Mouse (Mus musculus) hindbrain, embryonic 15.5 days (tissue): ENCODE results near the gene Rbm19. TPM values are rescaled to one million over a fixed set of nuclear protein-coding genes. Genes with fewer than 3 reads are reported as not detected.

Experiments
- ATAC-seq: fragments of 200-750 bp; cut with Nextera tagmentation; 2 replicates; pipeline ENCODE4 v1.8.0; 2017; ENCODE audit warnings: low read depth, moderate number of reproducible peaks, moderate TSS enrichment; ENCODE audit not compliant: low FRiP score
- H3K27ac ChIP-seq: fragments of 300-500 bp; sonication (generic); replicated peaks from 2 replicates; pipeline ENCODE4 v1.5.1; 2015; ENCODE audit warnings: mild to moderate bottlenecking, inconsistent platforms
- H3K27me3 ChIP-seq: fragments of 300-500 bp; sonication (generic); 2 replicates; pipeline ENCODE4 v1.6.1; 2015; ENCODE audit warnings: control low read depth, inconsistent platforms
- H3K36me3 ChIP-seq: fragments of 300-500 bp; sonication (generic); 2 replicates; pipeline ENCODE4 v1.6.1; 2015; ENCODE audit warnings: control low read depth, inconsistent platforms
- H3K4me1 ChIP-seq: fragments of 300-500 bp; sonication (generic); replicated peaks from 2 replicates; pipeline ENCODE4 v1.6.1; 2015; ENCODE audit warnings: control low read depth, inconsistent platforms
- H3K4me2 ChIP-seq: fragments of 300-500 bp; sonication (generic); 2 replicates; pipeline ENCODE4 v1.6.1; 2015; ENCODE audit warnings: moderate library complexity, mild to moderate bottlenecking, inconsistent platforms
- H3K4me3 ChIP-seq: fragments of 300-500 bp; sonication (generic); 2 replicates; pipeline ENCODE4 v1.5.1; 2015; ENCODE audit warnings: mild to moderate bottlenecking, inconsistent platforms
- H3K9ac ChIP-seq: fragments of 300-500 bp; sonication (generic); 2 replicates; pipeline ENCODE4 v1.6.1; 2015; ENCODE audit warnings: inconsistent platforms
- H3K9me3 ChIP-seq: fragments of 300-500 bp; sonication (generic); 2 replicates; pipeline ENCODE4 v1.6.1; 2016; ENCODE audit warnings: control low read depth, inconsistent platforms
- WGBS: fragments of 180-500 bp; shearing (Covaris S2); methylation state at CpG from one replicate; pipeline ENCODE4 v1.1.7; 2015; 5-methylcytosine and 5-hydroxymethylcytosine counted together
- polyA plus RNA-seq: library from polyadenylated mRNA; unstranded; fragments of >200 nt; fragmentation: Nextera tagmentation; extraction: Ambion mirVana; gene quantifications from 2 replicates; pipeline ENCODE4 v1.2.1, GENCODE M21; 2015

Rbm19 gene
- polyA plus RNA-seq, 1 experiment from 2014 or later, result 19.2 TPM

DNA sequence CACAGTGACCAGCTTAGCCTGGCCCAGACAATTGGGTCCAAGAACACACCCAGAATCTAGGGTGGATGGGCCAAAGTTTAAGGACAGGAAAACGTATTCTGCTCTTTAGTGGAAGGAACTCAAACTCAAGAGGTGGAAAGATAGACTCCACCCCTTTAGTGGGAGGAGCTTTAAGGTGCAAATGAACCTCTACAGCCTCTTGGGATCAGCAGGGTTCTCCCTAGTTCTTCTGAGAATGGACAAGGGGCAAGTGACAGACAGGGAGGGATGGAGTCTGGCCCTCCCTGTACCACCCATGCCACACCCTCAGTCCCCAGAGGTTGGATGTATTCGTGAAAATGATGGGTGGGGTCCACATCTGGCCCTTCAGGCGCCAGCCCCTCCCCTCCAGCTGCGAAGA lies 105.0 kb downstream of the Rbm19 start:
- WGBS, result 22% methylated on average over 4 of the region's 4 CpGs
- no peak overlapping the region for H3K9ac ChIP-seq
- ATAC-seq, result no peak
- no peak overlapping the region for H3K27ac ChIP-seq
- H3K4me3 ChIP-seq, result no peak overlapping the region
- peaks cover 19% of the 10 kb centered on the region for H3K4me1 ChIP-seq
- H3K27me3 ChIP-seq, result no peaks in the 10 kb centered on the region
- no peaks in the 10 kb centered on the region for H3K36me3 ChIP-seq
- H3K4me2 ChIP-seq, result no peak overlapping the region
- no peaks in the 10 kb centered on the region for H3K9me3 ChIP-seq

DNA sequence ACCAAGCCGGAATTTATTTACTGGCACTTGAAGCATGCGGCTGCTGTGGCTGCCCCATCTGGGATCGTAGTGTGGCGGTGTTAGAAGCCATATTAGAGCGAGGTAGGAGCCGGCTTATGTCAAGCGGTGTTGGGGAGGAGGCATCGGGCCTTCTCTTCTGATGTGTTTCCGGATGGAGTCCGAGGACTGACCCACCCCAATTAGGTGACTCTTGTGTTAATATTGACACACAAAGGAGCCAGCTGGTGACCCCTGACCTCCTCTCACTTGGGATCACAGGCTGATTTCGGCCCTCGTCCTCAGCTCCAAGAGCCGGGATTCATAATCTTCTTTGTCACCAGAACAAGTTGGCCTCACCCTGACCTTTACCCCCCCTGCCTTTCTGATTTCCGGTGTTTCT lies 109.1 kb downstream of the Rbm19 start:
- H3K4me2 ChIP-seq, result no peak overlapping the region
- H3K4me1 ChIP-seq, result peaks cover 18% of the 10 kb centered on the region
- H3K4me3 ChIP-seq, result no peak overlapping the region
- 18% methylated on average over 14 of the region's 14 CpGs for WGBS
- H3K36me3 ChIP-seq, result no peaks in the 10 kb centered on the region
- H3K27ac ChIP-seq, result no peak overlapping the region
- ATAC-seq, result no peak
- H3K9ac ChIP-seq, result no peak overlapping the region
- H3K27me3 ChIP-seq, result no peaks in the 10 kb centered on the region
- H3K9me3 ChIP-seq, result no peaks in the 10 kb centered on the region

DNA sequence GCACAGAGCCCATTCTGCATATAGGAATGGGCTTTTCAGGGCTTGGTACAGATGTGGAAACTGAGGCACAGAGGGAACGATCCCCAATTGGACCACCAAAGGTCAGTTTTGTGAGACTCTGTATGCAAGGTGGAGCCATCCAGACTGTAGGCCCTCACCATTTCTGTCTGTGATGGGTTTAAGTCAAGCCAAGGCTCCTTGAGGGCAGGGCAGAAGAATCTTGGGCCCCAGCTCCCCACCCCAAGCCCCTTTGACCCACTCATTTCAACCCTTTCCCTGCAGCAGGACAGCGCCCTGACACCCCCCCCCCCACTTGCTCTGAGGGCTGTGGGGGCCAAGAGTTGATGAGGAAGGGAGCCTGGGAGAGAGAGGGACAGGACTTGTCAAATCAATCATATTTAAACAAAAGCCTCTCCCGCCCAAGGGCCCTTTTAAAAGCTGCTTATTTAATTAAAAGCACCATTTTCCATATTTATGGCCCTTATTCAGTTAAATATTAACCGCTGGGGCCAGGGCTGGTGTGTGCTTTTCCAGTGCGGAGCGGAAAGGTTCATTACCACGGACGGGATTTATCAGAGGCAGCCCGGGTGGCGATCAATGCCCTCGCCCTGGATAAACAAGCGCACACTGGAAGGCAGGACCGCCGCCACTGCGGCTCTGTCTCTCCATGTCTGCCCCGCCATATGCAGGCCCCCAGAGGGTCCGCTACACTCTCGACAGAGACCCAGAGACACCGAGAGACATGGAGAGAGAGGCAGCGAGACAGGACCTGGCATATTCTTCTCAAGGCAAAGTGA lies 112.5 kb downstream of the Rbm19 start:
- Histone ChIP-seq H3K9me3 (no peaks in the 10 kb centered on the region), H3K9ac (no peak overlapping the region), H3K4me1 (peaks cover 40% of the 10 kb centered on the region), H3K4me2 (no peak overlapping the region), H3K27ac (no peak overlapping the region), H3K36me3 (no peaks in the 10 kb centered on the region), H3K4me3 (no peak overlapping the region), H3K27me3 (no peaks in the 10 kb centered on the region)
- 29% methylated on average over 20 of the region's 20 CpGs for WGBS
- ATAC-seq, result no peak

DNA sequence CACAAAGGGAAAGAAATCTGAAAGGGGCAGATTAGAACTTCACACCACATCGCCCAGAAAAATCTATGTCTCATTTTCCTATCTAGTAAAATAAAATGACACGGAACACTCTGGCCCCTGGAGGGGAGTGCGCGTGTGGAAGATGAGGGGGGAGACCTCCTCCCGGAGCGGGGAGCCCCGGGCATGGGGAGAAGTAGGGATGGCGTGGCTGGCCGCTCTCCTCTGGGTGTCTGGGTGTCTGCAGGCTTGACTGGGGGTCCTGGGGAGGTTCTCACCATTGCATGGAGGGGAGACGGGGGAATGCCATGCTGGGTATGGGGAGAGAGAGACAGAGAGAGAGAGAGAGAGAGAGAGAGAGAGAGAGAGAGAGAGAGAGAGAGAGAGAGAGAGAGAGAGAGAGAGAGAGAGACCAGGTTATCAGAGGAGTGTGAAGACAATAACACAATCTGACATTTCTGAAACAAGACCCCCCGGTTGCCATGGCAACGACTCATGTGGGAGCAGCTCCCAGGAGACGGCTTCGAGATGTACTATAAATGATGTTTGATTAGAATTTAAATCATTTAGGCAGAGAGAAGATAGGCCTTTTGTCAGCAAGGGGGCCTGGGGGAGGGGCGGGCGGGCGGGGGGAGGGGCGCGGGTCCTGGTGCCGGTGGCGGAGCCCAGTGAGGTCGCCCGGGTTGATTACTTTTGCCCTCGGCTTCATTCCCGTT lies 115.3 kb downstream of the Rbm19 start:
- H3K4me3 ChIP-seq, result peak overlapping the region; percentile 10; the same call in 1 of the 2 replicates
- under 1% methylated on average over 25 of the region's 25 CpGs for WGBS

DNA sequence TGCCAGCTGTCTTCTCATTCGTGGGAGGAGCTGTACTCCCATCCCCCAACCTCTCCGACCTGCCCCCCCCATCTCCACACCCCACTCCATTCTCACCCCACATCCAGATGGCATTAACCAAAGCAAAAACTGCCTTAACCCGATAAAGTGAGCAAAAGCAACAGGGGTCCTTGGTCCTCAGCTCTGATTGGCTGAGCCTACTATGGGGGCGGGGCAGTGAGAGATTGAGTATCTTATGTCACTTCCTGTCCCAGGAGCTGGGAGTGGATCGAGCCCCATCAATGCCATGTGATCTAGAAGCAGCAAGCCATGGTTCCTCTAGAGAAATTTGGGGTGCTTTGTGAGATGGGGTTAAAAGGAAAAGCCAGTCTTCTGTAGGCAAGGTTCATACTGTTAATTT lies 118.9 kb downstream of the Rbm19 start:
- Histone ChIP-seq H3K4me1 (peaks cover 28% of the 10 kb centered on the region), H3K4me3 (no peak overlapping the region), H3K27ac (peak overlapping the region; percentile 70), H3K9me3 (no peaks in the 10 kb centered on the region), H3K27me3 (no peaks in the 10 kb centered on the region), H3K36me3 (no peaks in the 10 kb centered on the region), H3K4me2 (no peak overlapping the region), H3K9ac (no peak overlapping the region)
- ATAC-seq, result no peak
- 54% methylated on average over 5 of the region's 5 CpGs for WGBS

More for the DNA sequence above, 115.3 kb downstream of the Rbm19 start:
- H3K27me3 ChIP-seq, result no peaks in the 10 kb centered on the region
- H3K4me1 ChIP-seq, result peaks cover 34% of the 10 kb centered on the region
- H3K9me3 ChIP-seq, result no peaks in the 10 kb centered on the region
- peak; percentile 71 for ATAC-seq
- H3K9ac ChIP-seq, result peak overlapping the region; percentile 39; the same call in 1 of the 2 replicates
- H3K36me3 ChIP-seq, result no peaks in the 10 kb centered on the region
- H3K27ac ChIP-seq, result peak overlapping the region; percentile 93
- peak overlapping the region; percentile 48 for H3K4me2 ChIP-seq

DNA sequence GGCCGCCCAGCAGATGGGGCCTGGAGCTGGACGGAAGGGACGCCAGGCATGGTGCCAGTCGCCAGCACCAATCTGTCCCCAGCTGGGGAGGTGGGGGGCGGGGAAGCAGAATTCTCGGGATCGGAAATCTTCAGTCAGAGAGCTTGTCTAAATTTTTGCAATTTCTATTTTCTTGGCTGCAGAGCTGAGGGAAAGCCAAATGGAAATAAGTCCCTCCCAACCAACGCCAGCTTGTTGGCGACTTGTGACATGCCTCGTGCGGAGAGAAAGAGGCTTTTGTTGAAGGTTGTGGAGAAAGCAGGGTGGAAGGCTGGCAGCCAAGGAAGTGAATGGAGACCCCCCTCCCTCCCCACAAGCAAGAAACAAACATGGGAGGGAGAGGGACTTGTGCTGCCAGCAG lies 119.3 kb downstream of the Rbm19 start:
- no peak overlapping the region for H3K4me3 ChIP-seq
- no peak overlapping the region for H3K9ac ChIP-seq
- WGBS, result 44% methylated on average over 11 of the region's 11 CpGs
- no peaks in the 10 kb centered on the region for H3K9me3 ChIP-seq
- H3K4me2 ChIP-seq, result no peak overlapping the region
- H3K27me3 ChIP-seq, result no peaks in the 10 kb centered on the region
- no peak for ATAC-seq
- peaks cover 26% of the 10 kb centered on the region for H3K4me1 ChIP-seq
- peak overlapping the region; percentile 70 for H3K27ac ChIP-seq
- H3K36me3 ChIP-seq, result no peaks in the 10 kb centered on the region

DNA sequence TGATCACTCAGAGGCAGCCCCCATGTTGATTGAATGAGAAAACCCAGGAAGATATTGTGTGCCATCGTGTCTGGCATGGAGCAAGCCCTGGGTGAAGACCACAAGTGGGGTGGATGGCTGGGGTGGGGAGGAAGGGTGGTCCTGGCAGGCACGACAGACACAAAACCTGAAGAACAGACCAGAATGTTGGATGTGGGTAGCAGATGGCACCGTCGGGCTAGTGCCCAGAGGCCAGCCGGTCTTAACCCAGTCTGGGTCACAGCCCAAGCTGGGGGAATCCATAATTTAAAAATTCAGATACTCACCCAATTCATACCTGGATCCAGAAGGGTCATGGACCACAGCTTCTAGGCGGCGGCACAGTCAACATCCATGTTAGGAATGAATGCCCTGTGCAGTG lies 123.8 kb downstream of the Rbm19 start:
- no peak for ATAC-seq
- WGBS, result 85% methylated on average over 7 of the region's 7 CpGs

DNA sequence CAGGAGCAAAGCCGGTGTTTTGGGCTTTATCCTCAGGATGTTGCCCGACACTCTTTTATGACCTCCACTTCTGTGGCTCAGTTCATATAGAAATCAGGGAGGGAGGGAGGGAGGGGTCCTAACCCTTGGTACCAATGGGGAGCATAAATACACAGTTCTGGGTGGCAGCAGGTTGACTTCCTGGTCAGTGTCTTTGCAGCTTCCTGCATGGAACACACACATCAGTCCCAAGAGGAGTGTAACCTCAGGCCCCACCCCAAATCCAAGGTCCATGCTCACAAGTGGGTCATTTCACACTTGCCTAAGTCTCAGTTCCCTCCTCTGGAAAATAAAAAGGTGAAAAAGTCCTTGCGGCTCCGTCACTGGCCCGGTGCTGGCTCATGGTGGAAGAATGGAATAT lies 129.1 kb downstream of the Rbm19 start:
- 80% methylated on average over 5 of the region's 5 CpGs for WGBS
- H3K27ac ChIP-seq, result no peak overlapping the region
- H3K4me2 ChIP-seq, result no peak overlapping the region
- no peaks in the 10 kb centered on the region for H3K4me1 ChIP-seq
- H3K27me3 ChIP-seq, result no peaks in the 10 kb centered on the region
- H3K36me3 ChIP-seq, result no peaks in the 10 kb centered on the region
- H3K4me3 ChIP-seq, result no peak overlapping the region
- H3K9ac ChIP-seq, result no peak overlapping the region
- ATAC-seq, result no peak
- no peaks in the 10 kb centered on the region for H3K9me3 ChIP-seq

More for the DNA sequence above, 123.8 kb downstream of the Rbm19 start:
- Histone ChIP-seq H3K36me3 (no peaks in the 10 kb centered on the region), H3K4me1 (peaks cover 6% of the 10 kb centered on the region; the same call in 1 of the 2 replicates), H3K4me2 (no peak overlapping the region), H3K27ac (no peak overlapping the region), H3K27me3 (no peaks in the 10 kb centered on the region), H3K9me3 (no peaks in the 10 kb centered on the region), H3K9ac (no peak overlapping the region), H3K4me3 (no peak overlapping the region)
